Mouse (Mus musculus): ENCODE results near the gene Anxa2. TPM values are rescaled to one million over a fixed set of nuclear protein-coding genes. Genes with fewer than 3 reads are reported as not detected.

Anxa2 gene
- polyA plus RNA-seq, 1 experiment from 2014 or later: 78.3 TPM

DNA sequence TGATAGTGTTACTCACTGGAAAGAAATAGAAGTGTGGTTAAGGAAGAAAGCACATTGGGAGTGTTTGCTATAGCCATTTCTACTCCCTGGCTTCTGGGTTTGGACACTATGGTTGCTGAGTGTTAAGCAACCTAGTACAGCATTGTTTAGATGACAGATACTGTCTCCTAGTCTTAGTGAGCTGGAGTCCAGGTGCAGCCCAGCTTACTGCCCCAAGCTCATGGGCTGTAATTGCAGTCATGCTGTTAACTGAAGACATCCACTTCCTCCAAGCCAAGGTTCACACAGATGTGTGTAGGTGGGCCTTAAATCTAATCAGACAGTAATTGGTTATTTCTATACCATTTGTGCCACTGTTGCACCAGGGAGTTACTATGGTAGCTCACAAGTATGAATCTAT is 17.8 kb upstream of the Anxa2 start:
- Histone ChIP-seq H3K4me3 (ENCODE audit: low read depth, low read length) (no peak overlapping the region), H3K27me3 (ENCODE audit: insufficient read depth, low read length) (no peaks in the 10 kb centered on the region), H3K4me2 (ENCODE audit: low read depth, low read length) (peak overlapping the region; percentile 15; the same call in 1 of the 2 replicates), H3K36me3 (replicated peaks; ENCODE audit: insufficient read depth, low read length) (peaks cover 9% of the 10 kb centered on the region; the same call in 1 of the 2 replicates), H3K9ac (replicated peaks) (no peak overlapping the region), H3K4me1 (ENCODE audit: insufficient read depth) (peaks cover 3% of the 10 kb centered on the region), H3K9me3 (ENCODE audit: low read length) (no peaks in the 10 kb centered on the region), H3K27ac (ENCODE audit: low read depth) (no peak overlapping the region)
- no peak for DNase-seq
- ATAC-seq: no peak; the same call in 1 of the 2 replicates
- TF ChIP-seq EP300 (IDR thresholded peaks at IDR 0.05; ENCODE audit: low read depth) (no peak), CTCF (IDR thresholded peaks at IDR 0.05; ENCODE audit: low read depth) (no peak)

DNA sequence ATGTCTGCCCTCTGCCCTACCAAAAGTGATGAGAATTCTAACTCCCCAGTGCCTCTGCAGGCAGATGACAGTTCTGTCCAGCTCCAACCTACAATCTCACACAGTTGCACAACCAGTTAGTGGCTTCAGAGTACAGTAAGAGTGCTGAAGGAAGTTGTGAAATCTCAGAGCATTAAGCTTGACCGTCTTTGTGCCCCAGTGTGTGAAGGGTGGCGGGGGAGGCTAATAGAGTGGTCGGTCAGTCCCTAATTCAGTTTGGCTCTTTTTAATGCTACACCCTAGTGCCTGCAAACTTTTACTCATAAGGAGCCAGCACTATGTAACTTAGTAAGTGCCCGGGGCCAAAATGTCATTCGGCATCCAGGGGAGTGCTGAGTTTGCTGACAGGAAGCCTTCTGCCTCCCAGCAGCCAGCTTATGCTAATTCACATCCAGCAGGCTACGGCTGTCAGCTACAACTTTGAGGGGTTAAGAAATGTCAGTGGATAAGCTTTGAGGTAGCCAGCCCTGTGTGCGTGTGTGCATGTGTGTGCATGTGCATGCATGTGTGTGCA is 13.5 kb upstream of the Anxa2 start:
- peaks cover 24% of the 10 kb centered on the region for H3K4me1 ChIP-seq (ENCODE audit: insufficient read depth)
- no peaks in the 10 kb centered on the region for H3K9me3 ChIP-seq (ENCODE audit: low read length)
- H3K36me3 ChIP-seq (replicated peaks; ENCODE audit: insufficient read depth, low read length): no peaks in the 10 kb centered on the region
- TF ChIP-seq CTCF (IDR thresholded peaks at IDR 0.05; ENCODE audit: low read depth): peak; percentile 43
- TF ChIP-seq EP300 (IDR thresholded peaks at IDR 0.05; ENCODE audit: low read depth): no peak
- 16% methylated on average over 7 of the region's 7 CpGs for WGBS (ENCODE audit: insufficient replicate concordance)
- no peak overlapping the region for H3K4me3 ChIP-seq (ENCODE audit: low read depth, low read length)
- no peak overlapping the region for H3K4me2 ChIP-seq (ENCODE audit: low read depth, low read length)
- H3K9ac ChIP-seq (replicated peaks): no peak overlapping the region
- no peaks in the 10 kb centered on the region for H3K27me3 ChIP-seq (ENCODE audit: insufficient read depth, low read length)
- peak; percentile 73 for ATAC-seq
- DNase-seq: peak; percentile 37
- peak overlapping the region; percentile 68 for H3K27ac ChIP-seq (ENCODE audit: low read depth)

DNA sequence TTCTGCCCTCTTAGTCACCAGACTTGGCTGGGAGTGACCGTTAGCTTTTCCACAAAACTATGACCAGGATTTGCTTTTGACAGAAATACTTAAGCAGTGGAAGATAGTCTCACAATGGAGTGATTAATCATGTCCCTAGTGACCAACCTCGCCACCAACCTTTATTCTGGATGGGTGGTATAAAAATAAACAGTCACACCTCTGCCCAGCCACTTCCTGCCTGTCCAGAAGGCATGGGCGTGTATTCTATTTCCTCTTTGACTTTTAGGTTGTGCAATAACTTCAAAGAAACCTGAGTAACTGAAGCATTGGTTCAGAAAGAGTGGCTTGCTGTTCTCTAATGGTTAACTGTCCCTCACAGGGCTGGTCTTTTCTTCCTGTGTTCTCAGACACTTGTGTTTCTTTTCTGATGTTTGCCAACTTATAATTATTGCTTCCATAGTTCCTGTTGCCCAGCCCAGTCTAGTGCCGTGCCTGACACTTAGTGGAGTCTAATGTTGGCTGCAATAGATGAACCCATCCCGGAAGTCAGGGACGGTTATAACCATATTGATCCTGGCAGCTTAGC is 10.9 kb upstream of the Anxa2 start:
- ATAC-seq (peak; percentile 64), DNase-seq (no peak)
- H3K4me2 ChIP-seq (ENCODE audit: low read depth, low read length): peak overlapping the region; percentile 39
- H3K9ac ChIP-seq (replicated peaks): no peak overlapping the region
- 18% methylated on average over 6 of the region's 6 CpGs for WGBS (ENCODE audit: insufficient replicate concordance)
- H3K27ac ChIP-seq (ENCODE audit: low read depth): peak overlapping the region; percentile 74
- H3K27me3 ChIP-seq (ENCODE audit: insufficient read depth, low read length): no peaks in the 10 kb centered on the region
- no peak overlapping the region for H3K4me3 ChIP-seq (ENCODE audit: low read depth, low read length)
- peak; percentile 62 for TF ChIP-seq EP300 (IDR thresholded peaks at IDR 0.05; ENCODE audit: low read depth)
- TF ChIP-seq CTCF (IDR thresholded peaks at IDR 0.05; ENCODE audit: low read depth): no peak
- H3K9me3 ChIP-seq (ENCODE audit: low read length): no peaks in the 10 kb centered on the region
- H3K36me3 ChIP-seq (replicated peaks; ENCODE audit: insufficient read depth, low read length): no peaks in the 10 kb centered on the region
- peaks cover 24% of the 10 kb centered on the region for H3K4me1 ChIP-seq (ENCODE audit: insufficient read depth)

DNA sequence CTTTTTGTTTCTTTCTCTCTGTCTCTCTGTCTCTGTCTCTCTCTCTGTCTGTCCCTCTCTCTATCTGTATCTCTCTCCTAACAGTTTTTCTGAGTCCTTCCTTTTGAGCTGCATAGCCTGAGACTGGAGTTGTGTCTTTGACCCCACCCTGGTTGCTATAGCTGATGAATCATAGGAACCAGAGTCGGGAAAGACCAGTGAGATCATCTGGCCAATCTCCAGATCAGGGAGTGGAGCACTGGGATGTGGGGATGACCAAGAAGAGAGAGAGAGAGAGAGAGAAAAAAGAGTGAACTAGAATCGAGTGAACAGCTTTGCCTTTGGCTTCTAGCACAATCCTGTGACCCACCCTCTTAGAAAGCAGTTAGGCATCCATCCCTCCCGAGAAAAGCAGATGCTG is 10.2 kb upstream of the Anxa2 start:
- Histone ChIP-seq H3K4me1 (ENCODE audit: insufficient read depth) (peaks cover 24% of the 10 kb centered on the region), H3K36me3 (replicated peaks; ENCODE audit: insufficient read depth, low read length) (no peaks in the 10 kb centered on the region), H3K9ac (replicated peaks) (no peak overlapping the region), H3K4me3 (ENCODE audit: low read depth, low read length) (no peak overlapping the region), H3K27me3 (ENCODE audit: insufficient read depth, low read length) (no peaks in the 10 kb centered on the region), H3K4me2 (ENCODE audit: low read depth, low read length) (0 out of 2 replicates have a peak overlapping the region, but pooled peaks have one; percentile 39), H3K9me3 (ENCODE audit: low read length) (no peaks in the 10 kb centered on the region), H3K27ac (ENCODE audit: low read depth) (peak overlapping the region; percentile 74)
- TF ChIP-seq CTCF (IDR thresholded peaks at IDR 0.05; ENCODE audit: low read depth) (no peak), EP300 (IDR thresholded peaks at IDR 0.05; ENCODE audit: low read depth) (no peak)
- DNase-seq (no peak), ATAC-seq (no peak)
- WGBS (ENCODE audit: insufficient replicate concordance): 41% methylated on average over 3 of the region's 3 CpGs

DNA sequence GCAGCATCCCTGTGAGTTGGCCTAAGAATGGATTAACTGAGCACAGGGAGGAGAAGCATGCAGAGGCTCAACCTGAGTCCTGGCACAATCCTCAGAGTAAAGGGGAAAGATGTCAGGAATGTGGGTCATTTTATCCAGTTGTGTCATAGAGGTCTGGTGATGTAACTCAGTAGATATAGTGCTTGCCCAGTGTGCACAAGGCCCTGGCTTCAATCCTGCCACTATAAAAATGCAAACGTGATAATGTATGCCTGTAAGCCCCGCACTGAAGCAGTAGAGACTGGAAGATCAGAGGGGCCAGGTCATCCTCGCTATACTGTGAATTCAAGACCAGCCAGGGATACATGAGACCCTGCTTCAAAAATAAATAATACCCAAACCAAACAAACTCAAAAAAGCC is 4.6 kb upstream of the Anxa2 start:
- no peak overlapping the region for H3K4me2 ChIP-seq (ENCODE audit: low read depth, low read length)
- peaks cover 6% of the 10 kb centered on the region; the same call in 1 of the 2 replicates for H3K4me1 ChIP-seq (ENCODE audit: insufficient read depth)
- H3K27me3 ChIP-seq (ENCODE audit: insufficient read depth, low read length): no peaks in the 10 kb centered on the region
- no peak overlapping the region for H3K27ac ChIP-seq (ENCODE audit: low read depth)
- H3K9me3 ChIP-seq (ENCODE audit: low read length): no peaks in the 10 kb centered on the region
- H3K4me3 ChIP-seq (ENCODE audit: low read depth, low read length): no peak overlapping the region
- H3K36me3 ChIP-seq (replicated peaks; ENCODE audit: insufficient read depth, low read length): no peaks in the 10 kb centered on the region
- no peak for DNase-seq
- TF ChIP-seq CTCF (IDR thresholded peaks at IDR 0.05; ENCODE audit: low read depth): no peak
- TF ChIP-seq EP300 (IDR thresholded peaks at IDR 0.05; ENCODE audit: low read depth): no peak
- H3K9ac ChIP-seq (replicated peaks): no peak overlapping the region
- 73% methylated on average over 3 of the region's 3 CpGs for WGBS (ENCODE audit: insufficient replicate concordance)
- ATAC-seq: no peak

DNA sequence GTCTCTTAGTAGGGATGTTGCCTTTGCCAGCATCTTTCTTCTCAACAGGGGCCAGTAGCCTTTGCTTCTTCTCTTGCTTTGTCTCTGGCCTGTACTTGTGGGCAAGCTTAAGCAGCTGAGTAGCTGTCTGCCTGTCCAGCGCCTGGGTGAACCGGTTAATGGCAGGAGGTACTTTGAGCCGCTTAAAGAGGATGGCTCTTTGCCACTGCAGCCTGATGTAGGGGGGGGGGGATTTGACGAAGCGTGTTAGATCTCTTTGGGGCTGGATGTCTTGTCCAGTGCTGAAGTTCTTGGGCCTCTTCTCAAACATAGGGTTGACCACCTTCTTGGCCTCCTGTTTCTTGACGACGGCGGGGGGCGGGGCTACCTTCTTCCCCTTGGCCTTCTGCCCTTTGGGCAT is 2.8 kb upstream of the Anxa2 start:
- no peak overlapping the region for H3K27ac ChIP-seq (ENCODE audit: low read depth)
- no peaks in the 10 kb centered on the region for H3K27me3 ChIP-seq (ENCODE audit: insufficient read depth, low read length)
- peaks cover 14% of the 10 kb centered on the region for H3K4me1 ChIP-seq (ENCODE audit: insufficient read depth)
- no peak for DNase-seq
- H3K9me3 ChIP-seq (ENCODE audit: low read length): no peaks in the 10 kb centered on the region
- WGBS (ENCODE audit: insufficient replicate concordance): 87% methylated on average over 9 of the region's 9 CpGs
- H3K9ac ChIP-seq (replicated peaks): no peak overlapping the region
- no peak for TF ChIP-seq EP300 (IDR thresholded peaks at IDR 0.05; ENCODE audit: low read depth)
- no peak for TF ChIP-seq CTCF (IDR thresholded peaks at IDR 0.05; ENCODE audit: low read depth)
- H3K4me2 ChIP-seq (ENCODE audit: low read depth, low read length): no peak overlapping the region
- no peaks in the 10 kb centered on the region for H3K36me3 ChIP-seq (replicated peaks; ENCODE audit: insufficient read depth, low read length)
- no peak for ATAC-seq
- no peak overlapping the region for H3K4me3 ChIP-seq (ENCODE audit: low read depth, low read length)

Data from liver, postnatal 0 days (tissue).